Mouse (Mus musculus) natural killer cell, adult 2 months (primary cell): ENCODE data around the gene Birc3.
"Not testable (repeated sequence)": the region's sequence is repeated elsewhere in the genome, so short reads cannot be mapped to it uniquely, and the experiment has no call there.

ENCODE experiments used
- DNase-seq, 2 experiments: peaks; one replicate each; pipeline ENCODE4 v3.0.0; 2022; ENCODE audit warnings: low spot score in 2 of 2

Gene Birc3

DNA sequence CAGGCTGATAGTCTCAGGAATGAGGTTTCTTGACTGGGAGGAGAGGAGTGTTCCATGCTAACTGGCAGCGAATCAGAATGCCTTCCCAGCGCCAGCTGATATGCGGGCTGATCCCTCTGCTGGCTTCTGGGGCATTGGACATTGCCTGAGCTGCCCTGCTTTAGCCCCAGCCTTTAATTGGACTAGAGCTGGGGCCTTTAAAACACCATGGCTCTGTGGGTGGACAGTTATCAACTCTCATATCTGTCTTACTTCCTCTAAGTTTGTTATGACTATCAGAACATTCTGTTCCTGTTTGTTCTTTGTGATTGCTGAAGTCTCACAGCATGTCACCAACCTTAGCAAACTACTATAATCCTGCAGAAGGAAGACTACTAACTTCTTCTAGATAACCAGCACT lies 5.0 kb downstream of the Birc3 start:
- peak in 1 of 2 experiments; percentile 15 for DNase-seq

DNA sequence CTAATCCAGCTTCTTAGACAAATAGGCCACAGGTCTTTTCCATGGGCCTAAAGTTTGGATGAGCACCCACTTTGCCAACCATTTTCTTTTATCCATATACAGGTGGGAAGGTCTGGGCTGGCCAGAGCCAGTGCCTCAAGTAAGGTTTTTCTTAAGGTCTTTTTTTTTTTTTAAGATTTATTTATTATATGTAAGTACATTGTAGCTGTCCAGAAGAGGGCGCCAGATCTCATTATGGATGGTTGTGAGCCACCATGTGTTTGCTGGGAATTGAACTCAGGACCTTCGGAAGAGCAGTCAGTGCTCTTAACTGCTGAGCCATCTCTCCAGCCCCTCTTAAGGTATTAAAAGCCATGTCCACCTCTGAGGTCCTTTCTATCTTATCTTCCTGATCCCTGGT lies 6.0 kb downstream of the Birc3 start:
- DNase-seq = not testable (repeated sequence)

- DNase-seq = no peak
These were observed 12.0 kb downstream of the Birc3 start for GRCm38 (mm10) chr9:7860976-7861375.

- DNase-seq = no peak
These were observed 17.1 kb downstream of the Birc3 start for GRCm38 (mm10) chr9:7855912-7856311.

DNA sequence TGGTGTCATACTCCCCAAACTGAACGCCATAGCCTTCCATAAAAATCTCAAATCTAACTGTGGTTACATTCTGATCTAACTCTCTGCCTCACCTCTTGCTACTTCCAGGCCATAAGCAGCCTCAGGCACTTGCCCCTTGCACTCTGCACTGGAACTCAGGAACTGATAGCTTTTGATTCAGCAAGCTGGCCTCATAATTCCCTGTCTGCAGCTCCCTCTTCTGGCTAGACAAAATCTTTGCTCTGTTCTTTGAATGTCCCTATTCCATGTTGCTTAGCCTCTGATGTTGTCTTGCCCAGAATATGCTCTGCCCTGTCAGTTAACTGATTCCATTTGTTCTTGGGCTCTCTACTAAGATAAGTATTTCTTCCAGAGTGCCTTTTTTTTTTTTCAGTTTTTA lies 17.6 kb downstream of the Birc3 start:
- DNase-seq = no peak

- not testable (repeated sequence) for DNase-seq
These were observed 18.8 kb downstream of the Birc3 start for GRCm38 (mm10) chr9:7854196-7854595.

DNA sequence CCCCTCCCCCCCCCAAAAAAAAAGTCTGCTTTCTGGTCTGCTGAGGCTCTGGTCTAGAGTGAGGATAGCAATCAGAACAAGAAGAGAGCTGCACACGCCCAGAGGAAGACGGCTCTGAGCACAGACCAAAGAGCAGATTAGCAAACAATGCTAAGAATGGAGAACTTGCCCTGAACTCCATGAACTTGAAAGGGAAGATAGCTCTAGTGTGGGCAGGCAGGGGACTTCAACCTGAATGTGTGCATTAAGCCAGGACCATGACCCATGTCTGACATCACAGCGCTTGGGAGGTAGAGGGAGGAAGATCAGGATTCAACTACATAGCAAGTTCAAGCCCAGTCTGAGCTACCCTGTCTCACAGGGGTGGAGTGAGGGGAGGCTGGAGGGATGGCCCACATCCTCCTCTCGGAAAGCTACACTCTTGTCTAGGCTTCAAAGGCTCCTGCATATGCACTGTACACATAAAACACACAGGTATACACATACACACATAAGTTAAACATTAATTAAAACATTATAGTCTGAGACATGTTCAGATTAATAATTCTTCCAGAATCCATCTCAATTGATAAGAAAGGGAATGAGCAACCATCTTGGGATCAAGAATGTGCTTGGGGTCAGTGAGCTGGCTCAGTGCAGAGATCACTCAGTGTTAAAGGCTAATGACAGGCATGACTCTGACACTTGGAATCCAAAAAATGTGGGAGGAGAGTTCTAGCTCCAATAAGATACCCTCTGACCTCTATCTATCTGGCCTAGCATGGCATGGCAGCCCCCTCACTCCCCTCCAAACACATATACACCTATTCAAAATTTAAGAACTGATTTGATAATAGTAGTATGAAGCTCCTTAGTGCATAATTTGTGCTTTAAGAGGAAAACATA lies 20.4 kb downstream of the Birc3 start:
- no peak for DNase-seq

- DNase-seq = no peak
These were observed 21.1 kb downstream of the Birc3 start for GRCm38 (mm10) chr9:7851841-7852240.

DNA sequence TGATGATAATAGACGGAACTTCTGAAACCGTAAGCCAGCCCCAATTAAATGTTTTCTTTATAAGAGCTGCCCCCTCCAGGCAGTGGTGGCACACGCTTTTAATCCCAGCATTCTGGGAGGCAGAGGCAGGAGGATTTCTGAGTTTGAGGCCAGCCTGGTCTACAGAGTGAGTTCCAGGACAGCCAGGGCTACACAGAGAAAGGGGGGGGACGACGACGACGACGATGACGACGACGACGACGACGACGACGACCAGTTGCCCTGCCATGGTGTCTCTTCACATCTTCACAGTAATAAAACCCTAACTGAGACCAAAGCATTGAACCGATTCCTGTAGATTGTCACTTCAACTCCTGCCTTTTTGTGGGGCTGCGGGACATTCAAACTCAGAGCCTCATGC lies 24.8 kb downstream of the Birc3 start:
- no peak for DNase-seq

- DNase-seq = no peak
These were observed 26.3 kb downstream of the Birc3 start for GRCm38 (mm10) chr9:7846667-7847199.

DNA sequence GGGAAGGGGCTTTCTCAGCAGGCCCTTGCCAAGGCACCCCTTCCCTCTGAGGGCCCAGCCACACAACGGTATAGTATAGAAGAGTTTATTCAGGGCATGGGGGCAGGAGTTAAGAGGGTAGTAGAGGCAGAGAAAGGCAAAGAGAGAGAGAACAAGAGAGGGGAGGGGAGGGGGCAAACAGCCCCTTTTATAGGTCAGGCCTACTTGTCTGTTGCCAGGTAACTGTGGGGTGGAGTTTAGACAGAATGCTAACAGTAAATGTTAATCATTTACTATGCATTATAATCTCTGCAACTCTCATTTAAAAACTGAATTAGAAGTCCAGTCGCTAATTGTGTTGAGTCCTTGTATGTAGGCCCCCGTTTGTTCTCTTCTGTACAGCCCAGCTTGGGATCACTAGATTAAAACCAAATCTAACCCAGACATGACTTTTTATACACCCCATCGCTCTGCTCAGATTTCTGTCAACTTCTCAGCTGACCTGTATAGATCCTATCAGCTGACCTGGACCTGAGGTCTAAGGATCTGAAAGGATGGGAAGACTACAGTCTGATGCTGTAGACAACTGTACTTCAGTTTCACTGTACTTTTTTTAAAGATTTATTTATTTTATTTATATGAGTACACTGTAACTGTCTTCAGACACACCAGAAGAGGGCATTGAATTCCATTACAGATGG lies 27.6 kb downstream of the Birc3 start:
- no peak for DNase-seq

GRCm38 (mm10) chr9:7841221-7841620 lies 31.8 kb downstream of the Birc3 start:
- no peak for DNase-seq

DNA sequence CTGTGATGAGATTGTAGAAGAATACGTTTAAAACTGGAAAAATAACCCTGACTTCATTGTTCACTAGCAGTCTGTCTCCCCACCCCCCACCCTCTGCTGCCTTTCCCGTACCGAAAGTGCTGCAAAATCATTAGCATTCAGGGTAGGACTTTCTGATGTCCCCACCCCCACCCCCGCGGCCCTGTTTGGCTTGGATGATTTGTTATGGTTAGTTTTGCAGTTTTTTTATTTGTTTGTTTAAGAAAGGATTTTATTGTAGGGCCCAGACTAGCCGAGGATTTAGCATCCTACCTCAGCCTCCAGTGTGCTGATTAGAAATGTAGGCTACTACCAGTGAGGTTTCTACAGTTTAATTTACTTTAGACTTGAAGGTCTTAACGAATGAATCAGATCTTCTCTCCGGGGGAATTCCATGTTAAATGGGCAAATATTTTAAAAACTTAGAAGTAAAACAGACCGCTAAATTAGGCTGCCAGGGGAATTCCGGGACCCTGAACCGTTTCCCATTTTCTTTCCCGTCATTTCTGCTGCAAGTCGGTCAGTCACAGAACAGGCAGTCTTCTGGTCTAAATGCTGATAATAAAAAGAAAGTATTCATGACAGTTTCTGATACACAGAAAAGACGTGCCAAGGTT lies 35.1 kb downstream of the Birc3 start:
- DNase-seq = no peak

DNA sequence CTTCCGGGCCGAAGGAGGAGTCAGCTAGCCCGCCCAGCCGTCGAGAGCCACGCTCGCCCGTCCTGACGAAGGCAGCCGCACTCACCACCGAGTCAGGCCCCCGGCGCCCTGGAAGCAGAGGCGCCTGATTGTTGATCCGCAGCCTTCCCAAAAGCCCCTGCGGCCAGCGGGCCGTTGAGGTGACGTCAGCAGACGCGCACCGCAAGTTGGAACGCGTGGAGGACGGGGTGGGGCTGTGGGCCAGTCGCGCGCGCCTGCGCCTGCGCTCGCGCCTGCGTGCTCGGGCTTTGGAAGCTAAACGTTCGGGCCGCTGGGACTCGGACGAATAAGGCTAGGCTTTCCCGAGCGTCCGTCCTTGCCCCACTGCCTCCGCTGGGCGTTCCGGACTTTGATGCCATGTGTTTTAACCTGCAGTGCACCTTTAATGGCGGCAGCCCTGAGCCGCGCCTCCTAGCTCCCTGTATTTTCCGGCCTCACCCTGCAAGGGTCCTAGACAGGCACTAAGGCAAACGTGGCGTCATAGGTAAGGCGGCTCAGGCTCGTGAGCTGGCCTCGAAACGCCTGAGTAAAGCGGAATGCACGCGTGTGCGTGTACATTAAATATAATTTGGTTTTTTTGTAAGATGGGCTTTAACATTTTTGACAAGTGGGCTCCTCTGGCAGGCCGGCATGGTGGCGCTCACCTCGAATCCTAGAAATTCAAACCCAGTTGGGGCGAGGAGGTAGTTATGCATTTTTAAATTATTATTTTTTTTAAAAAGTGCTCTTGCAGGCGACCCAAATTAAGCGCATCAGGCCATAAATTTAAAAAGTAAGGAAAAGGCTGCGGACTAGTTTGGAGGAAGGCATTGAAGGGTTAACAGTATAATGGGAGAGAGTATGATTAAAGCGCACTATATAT lies 35.8 kb downstream of the Birc3 start, which contains the start of gene Birc2:
Birc2 (minus strand) TSS at position 160 of the 901 bp plus-strand sequence.
- DNase-seq = peak; percentile 96

- DNase-seq = peak in 1 of 2 experiments; percentile 50
These were observed 36.7 kb downstream of the Birc3 start for GRCm38 (mm10) chr9:7836331-7836730.

GRCm38 (mm10) chr9:7835302-7835701 lies 37.7 kb downstream of the Birc3 start:
- no peak for DNase-seq

DNA sequence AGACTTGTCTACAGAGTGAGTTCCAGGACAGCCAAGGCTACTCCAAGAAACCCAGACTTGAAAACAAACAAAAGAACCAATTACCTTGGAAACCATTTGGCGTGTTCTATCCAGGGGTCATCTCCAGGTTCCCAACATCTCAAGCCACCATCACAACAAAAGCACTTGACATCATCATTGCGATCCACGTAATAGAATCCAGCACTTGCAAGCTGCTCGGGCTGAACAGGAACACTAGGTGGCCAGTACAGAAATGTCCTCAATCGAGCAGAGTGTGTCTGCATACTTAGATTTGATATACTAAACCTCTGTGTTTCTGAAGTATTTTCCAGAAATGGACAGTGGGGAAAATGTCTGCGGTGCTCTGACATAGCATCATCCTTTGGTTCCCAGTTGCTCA lies 39.6 kb downstream of the Birc3 start:
- DNase-seq = no peak

DNA sequence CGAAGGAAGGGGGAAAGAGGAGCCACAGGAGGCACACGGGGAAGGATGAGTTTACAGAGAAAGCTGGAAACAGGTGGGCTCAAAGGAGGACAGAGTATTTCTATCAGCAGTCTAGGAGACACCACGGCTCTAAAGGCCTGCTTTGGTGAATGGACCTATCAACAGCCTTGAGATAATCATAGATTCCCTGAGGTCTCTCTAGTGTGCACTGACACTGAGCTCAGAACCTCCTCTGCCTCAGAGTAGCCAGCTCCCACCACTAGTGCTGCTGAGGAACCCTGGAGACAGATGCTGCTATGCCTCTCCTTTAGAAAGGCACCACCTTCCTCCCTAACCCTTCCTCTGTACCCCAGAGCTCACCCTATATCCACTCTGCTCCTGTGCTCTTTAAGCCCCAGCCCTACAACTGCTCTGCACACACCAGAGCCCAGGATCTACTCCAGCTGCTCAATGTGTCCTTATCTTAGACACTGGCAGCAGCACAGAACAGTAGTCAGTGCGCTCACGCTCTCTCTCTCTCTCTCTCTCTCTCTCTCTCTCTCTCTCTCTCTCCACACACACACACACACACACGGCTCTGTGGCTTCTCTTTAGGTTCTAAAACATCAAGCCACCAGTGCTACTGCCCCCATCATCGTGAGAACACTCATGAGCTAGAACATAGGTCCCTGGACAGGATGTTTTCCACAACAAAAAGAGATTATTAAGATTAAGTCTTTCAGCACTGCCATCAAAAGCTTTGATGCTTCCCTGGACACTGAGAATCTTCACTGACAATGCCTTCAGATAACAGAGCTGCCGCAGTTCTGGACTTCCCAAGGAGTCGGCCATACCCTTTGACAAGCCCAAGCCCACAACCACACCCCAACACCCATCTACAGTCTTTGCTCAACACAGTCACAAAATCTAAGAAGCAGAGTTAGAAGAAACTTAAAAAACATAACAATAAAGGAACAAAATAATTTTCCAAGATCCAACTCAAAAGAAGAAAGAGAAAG lies 43.2 kb downstream of the Birc3 start:
- DNase-seq = no peak

- DNase-seq = no peak
These were observed 44.3 kb downstream of the Birc3 start for GRCm38 (mm10) chr9:7828706-7829105.

- DNase-seq = no peak
These were observed 48.1 kb downstream of the Birc3 start for GRCm38 (mm10) chr9:7824916-7825315.
